ENCODE assay signal across 28 mouse cellular contexts in genomic region chr15:77058566-77058965, GRCm38 (mm10). TPM values are rescaled to one million over a fixed set of nuclear protein-coding genes. Genes with fewer than 3 reads are reported as not detected.
DNase-seq lines count a peak whose midpoint lies in the region; ATAC-seq and TF ChIP-seq lines count a peak whose summit lies in the region.
"Had no signal": no experiment of that assay in that cellular context is flagged by ENCODE, and none has a peak within 500 bp of the region (broad histone marks: within the 10 kb centered on the region; RNA-seq: fewer than 3 reads in every experiment).

No protein-coding gene starts in this region.

- no peaks in the 10 kb centered on the region for H3K36me3 ChIP-seq in intestine, postnatal 0 days (ENCODE audit: control insufficient read depth, insufficient read depth)
- H3K36me3 ChIP-seq in intestine, embryonic 16.5 days (ENCODE audit: control insufficient read depth, insufficient read depth, low read length): no peaks in the 10 kb centered on the region
- H3K36me3 ChIP-seq: embryonic facial prominence, embryonic 15.5 days; hindbrain, embryonic 15.5 days; limb, embryonic 15.5 days; midbrain, embryonic 10.5 days; neural tube, embryonic 12.5 days had no signal

- TF ChIP-seq CTCF in intestine, postnatal 0 days (IDR thresholded peaks at IDR 0.05; ENCODE audit: low read depth): no peak

- H3K27me3 ChIP-seq in intestine, postnatal 0 days (replicated peaks; ENCODE audit: control insufficient read depth, insufficient read depth, low read length): no peaks in the 10 kb centered on the region
- H3K27me3 ChIP-seq in intestine, embryonic 16.5 days (replicated peaks; ENCODE audit: control insufficient read depth, insufficient read depth, low read length): no peaks in the 10 kb centered on the region
- H3K27me3 ChIP-seq: embryonic facial prominence, embryonic 15.5 days; forebrain, embryonic 13.5 days; hindbrain, embryonic 15.5 days; limb, embryonic 15.5 days; neural tube, embryonic 12.5 days had no signal

- no peak overlapping the region for H3K4me3 ChIP-seq in intestine, postnatal 0 days (ENCODE audit: low read depth, low read length)
- no peak overlapping the region for H3K4me3 ChIP-seq in intestine, embryonic 16.5 days (ENCODE audit: low read length)
- H3K4me3 ChIP-seq: embryonic facial prominence, embryonic 15.5 days; forebrain, embryonic 13.5 days; hindbrain, embryonic 15.5 days; limb, embryonic 15.5 days; midbrain, embryonic 10.5 days; neural tube, embryonic 12.5 days had no signal

- 0 out of 2 replicates have a peak, but pooled peaks have one; percentile 25 for ATAC-seq in intestine, postnatal 0 days
- no peak for ATAC-seq in intestine, embryonic 16.5 days
- ATAC-seq: forebrain, embryonic 13.5 days had no signal

- no peaks in the 10 kb centered on the region for H3K9me3 ChIP-seq in intestine, postnatal 0 days (ENCODE audit: control insufficient read depth)
- no peaks in the 10 kb centered on the region for H3K9me3 ChIP-seq in intestine, embryonic 16.5 days (ENCODE audit: control insufficient read depth, low read length)
- H3K9me3 ChIP-seq: embryonic facial prominence, embryonic 15.5 days; forebrain, embryonic 13.5 days; hindbrain, embryonic 15.5 days; limb, embryonic 15.5 days; neural tube, embryonic 12.5 days had no signal

- peak overlapping the region; percentile 74 for H3K27ac ChIP-seq in intestine, postnatal 0 days (ENCODE audit: low read depth, low read length)
- no peak overlapping the region for H3K27ac ChIP-seq in intestine, embryonic 16.5 days (ENCODE audit: low read length)
- H3K27ac ChIP-seq: embryonic facial prominence, embryonic 15.5 days; forebrain, embryonic 13.5 days; hindbrain, embryonic 15.5 days; kidney, postnatal 0 days; limb, embryonic 15.5 days; midbrain, embryonic 10.5 days; neural tube, embryonic 12.5 days had no signal

- H3K4me2 ChIP-seq in intestine, postnatal 0 days (replicated peaks; ENCODE audit: low read depth): no peak overlapping the region
- H3K4me2 ChIP-seq in intestine, embryonic 16.5 days (ENCODE audit: low read depth, low read length): no peak overlapping the region
- H3K4me2 ChIP-seq: embryonic facial prominence, embryonic 15.5 days; forebrain, embryonic 13.5 days; hindbrain, embryonic 15.5 days; limb, embryonic 15.5 days; neural tube, embryonic 12.5 days had no signal

- no peak overlapping the region for H3K9ac ChIP-seq in intestine, postnatal 0 days (ENCODE audit: low read depth, low read length)
- no peak overlapping the region for H3K9ac ChIP-seq in intestine, embryonic 16.5 days (ENCODE audit: low read depth, low read length)
- H3K9ac ChIP-seq: embryonic facial prominence, embryonic 15.5 days; forebrain, embryonic 13.5 days; hindbrain, embryonic 15.5 days; limb, embryonic 15.5 days; neural tube, embryonic 12.5 days had no signal

- peaks cover 9% of the 10 kb centered on the region; the same call in 1 of the 2 replicates for H3K4me1 ChIP-seq in intestine, postnatal 0 days (replicated peaks; ENCODE audit: control insufficient read depth, insufficient read depth, low read length)
- H3K4me1 ChIP-seq in intestine, embryonic 16.5 days (ENCODE audit: control insufficient read depth, insufficient read depth, low read length): peaks cover 20% of the 10 kb centered on the region

- DNase-seq in ES-CJ7 (ENCODE audit: low read depth, low spot score) (peak; percentile 91), R1 (ENCODE audit: low read depth, low spot score) (peak; percentile 99)
- DNase-seq in fibroblast of lung, adult 2 months (ENCODE audit: low read depth): peak; percentile 60
- DNase-seq in left cerebral cortex, adult 8-10 months (ENCODE audit: low spot score in 2 of 2): no peak
- no peak for DNase-seq in frontal cortex, postnatal 14 days (ENCODE audit: low spot score in 2 of 2)
- DNase-seq in right cerebral cortex, adult 2 months (ENCODE audit: low spot score in 2 of 2): no peak
- DNase-seq: adrenal gland, postnatal 25 days; cerebellum, adult 2 months; cerebellum, postnatal 36 days; gastrocnemius, postnatal 10 days; heart, adult 18-20 months; heart, postnatal 36 days; kidney, adult 18-20 months; layer of hippocampus, postnatal 36 days; lung, adult 2 months; lung, postnatal 4 days had no signal

RNA-seq across cellular contexts. Expression of gene Mb, which starts 8.1 kb away (rescaled TPM):
- polyA plus RNA-seq in intestine, postnatal 0 days (2015; fragmentation: Nextera tagmentation; extraction: Ambion mirVana): 0.16 and 0.24 TPM in 2 replicates
- polyA plus RNA-seq in intestine, embryonic 16.5 days (2015; fragmentation: Nextera tagmentation; extraction: Ambion mirVana): 0.48 and 0.56 TPM in 2 replicates
- 1 to 10 TPM in 3 of 4 experiments, not detected in 1; 4.5 to 9.8 (median 5.8) TPM for total RNA-seq in left cerebral cortex, adult 8-10 months (2022)
- total RNA-seq: left cerebral cortex, postnatal 36 days; monocyte, adult 5-6 weeks had no signal
- polyA plus RNA-seq: forebrain, embryonic 13.5 days had no signal

RNA-seq across cellular contexts. Expression of gene Apol6, which starts 14.0 kb away (rescaled TPM):
- 0.67 and 1.3 TPM in 2 replicates for polyA plus RNA-seq in intestine, postnatal 0 days (2015; fragmentation: Nextera tagmentation; extraction: Ambion mirVana)
- polyA plus RNA-seq in intestine, embryonic 16.5 days (2015; fragmentation: Nextera tagmentation; extraction: Ambion mirVana): 0.38 and 0.42 TPM in 2 replicates
- total RNA-seq in left cerebral cortex, adult 8-10 months (2022): under 1 TPM in 3 of 4 experiments, not detected in 1; 0.22 to 0.60 (median 0.38) TPM
- total RNA-seq: layer of hippocampus, adult 18-20 months; layer of hippocampus, postnatal 36 days; monocyte, adult 5-6 weeks had no signal
- polyA plus RNA-seq: forebrain, embryonic 13.5 days; hindbrain, embryonic 15.5 days; midbrain, embryonic 10.5 days; neural tube, embryonic 12.5 days had no signal

Comparison
In these comparisons a context has a peak if more than half of its experiments do, and no peak if none do; other contexts are left out.
1. DNase-seq: peak in ES-CJ7 (single experiment), R1 (single experiment) and fibroblast of lung, adult 2 months (single experiment); none in left cerebral cortex, adult 8-10 months (0 of 2), frontal cortex, postnatal 14 days (0 of 2) and right cerebral cortex, adult 2 months (0 of 2).